Mouse (Mus musculus) stomach, postnatal 0 days (tissue): ENCODE data around the gene Ctnnd2.

Experiments used
- CTCF ChIP-seq: IDR thresholded peaks from 2 replicates; pipeline ENCODE4 v1.5.1; 2016; ENCODE audit warnings: antibody characterized with exemption, low read depth, mild to moderate bottlenecking, moderate library complexity
- EP300 ChIP-seq: optimal IDR thresholded peaks from 2 replicates; pipeline ENCODE3; 2016; ENCODE audit warnings: antibody characterized with exemption

DNA sequence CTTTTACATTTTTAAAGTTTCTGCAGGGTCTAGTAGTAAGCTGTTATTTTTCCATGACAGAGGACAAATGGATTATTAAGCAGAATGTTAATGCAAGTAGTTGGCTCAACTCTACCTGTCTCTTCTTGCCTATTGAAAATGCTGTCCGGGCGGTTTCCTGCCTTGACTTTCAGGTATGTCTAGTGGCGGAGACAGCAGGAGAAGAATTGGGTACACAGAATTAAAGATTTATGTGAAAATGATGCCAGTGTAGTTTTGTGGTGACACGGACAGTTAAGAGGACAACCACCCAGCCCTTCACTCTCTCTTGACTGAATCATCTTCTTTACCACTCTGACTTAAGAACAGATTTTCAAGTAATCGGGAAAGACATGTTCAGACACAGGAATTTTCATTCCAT lies 173.4 kb downstream of the Ctnnd2 start:
- TF ChIP-seq CTCF (no peak), EP300 (peak; percentile 48)
